Mouse (Mus musculus): ENCODE data around the gene Smyd4. TPM values are rescaled to one million over a fixed set of nuclear protein-coding genes. Genes with fewer than 3 reads are reported as not detected.
A peak's percentile ranks its signal among the peaks of the same experiment; 100 is the strongest.

The Smyd4 gene
- polyA plus RNA-seq, 1 experiment from 2014 or later: 3.4 TPM

DNA sequence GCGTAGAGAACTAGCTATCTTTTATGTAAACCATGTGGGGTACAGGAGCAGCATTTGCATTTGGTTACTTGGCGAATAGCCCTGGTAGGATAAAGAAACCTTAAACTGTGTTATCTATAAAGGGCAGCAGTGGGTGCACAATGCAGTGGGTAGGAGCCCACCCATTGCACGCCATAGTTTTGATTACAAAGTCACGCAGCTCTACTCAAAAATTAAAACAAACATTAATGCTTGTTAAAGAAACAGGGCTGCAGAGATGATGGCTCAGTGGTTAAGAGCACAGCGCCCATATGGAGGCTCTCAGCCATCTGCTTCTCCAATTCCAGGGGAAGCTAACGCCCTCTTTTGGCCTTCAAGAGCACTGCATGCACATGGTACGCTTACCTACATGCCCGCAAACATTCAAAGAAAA, 24.9 kb upstream of the Smyd4 start:
- H3K4me2 ChIP-seq: 0 out of 2 replicates have a peak overlapping the region, but pooled peaks have one; percentile 7
- no peak overlapping the region for H3K27ac ChIP-seq (replicated peaks)
- H3K9me3 ChIP-seq (replicated peaks): no peaks in the 10 kb centered on the region
- H3K4me1 ChIP-seq (replicated peaks): peaks cover 60% of the 10 kb centered on the region
- WGBS (ENCODE audit: insufficient replicate concordance): 48% methylated on average over 8 of the region's 8 CpGs
- ATAC-seq (ENCODE audit: insufficient read depth): peak; percentile 66
- H3K9ac ChIP-seq: no peak overlapping the region
- no peak overlapping the region for H3K4me3 ChIP-seq (replicated peaks)
- no peaks in the 10 kb centered on the region for H3K27me3 ChIP-seq
- H3K36me3 ChIP-seq (replicated peaks): peaks cover 65% of the 10 kb centered on the region

DNA sequence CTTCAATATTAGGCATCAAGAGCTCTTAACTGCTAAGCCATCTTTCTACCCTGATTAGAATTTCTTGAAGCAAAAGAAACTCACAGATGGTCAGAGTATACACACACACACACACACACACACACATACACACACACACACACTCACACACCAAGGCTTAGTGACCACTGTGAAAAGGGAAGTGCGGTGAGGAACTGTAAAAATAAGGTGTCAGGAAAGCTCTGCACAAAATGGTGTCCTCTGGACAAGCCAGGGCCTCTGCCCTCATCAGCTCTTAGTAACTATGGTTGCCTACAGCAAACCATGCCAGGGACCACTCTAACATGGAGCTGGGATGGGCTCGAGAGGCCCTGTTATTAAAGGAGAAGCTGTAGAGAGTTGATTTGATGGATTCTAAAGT, 23.8 kb upstream of the Smyd4 start:
- Histone ChIP-seq H3K4me1 (replicated peaks) (peaks cover 52% of the 10 kb centered on the region), H3K36me3 (replicated peaks) (peaks cover 62% of the 10 kb centered on the region)
- 74% methylated on average over 2 of the region's 2 CpGs for WGBS (ENCODE audit: insufficient replicate concordance)

DNA sequence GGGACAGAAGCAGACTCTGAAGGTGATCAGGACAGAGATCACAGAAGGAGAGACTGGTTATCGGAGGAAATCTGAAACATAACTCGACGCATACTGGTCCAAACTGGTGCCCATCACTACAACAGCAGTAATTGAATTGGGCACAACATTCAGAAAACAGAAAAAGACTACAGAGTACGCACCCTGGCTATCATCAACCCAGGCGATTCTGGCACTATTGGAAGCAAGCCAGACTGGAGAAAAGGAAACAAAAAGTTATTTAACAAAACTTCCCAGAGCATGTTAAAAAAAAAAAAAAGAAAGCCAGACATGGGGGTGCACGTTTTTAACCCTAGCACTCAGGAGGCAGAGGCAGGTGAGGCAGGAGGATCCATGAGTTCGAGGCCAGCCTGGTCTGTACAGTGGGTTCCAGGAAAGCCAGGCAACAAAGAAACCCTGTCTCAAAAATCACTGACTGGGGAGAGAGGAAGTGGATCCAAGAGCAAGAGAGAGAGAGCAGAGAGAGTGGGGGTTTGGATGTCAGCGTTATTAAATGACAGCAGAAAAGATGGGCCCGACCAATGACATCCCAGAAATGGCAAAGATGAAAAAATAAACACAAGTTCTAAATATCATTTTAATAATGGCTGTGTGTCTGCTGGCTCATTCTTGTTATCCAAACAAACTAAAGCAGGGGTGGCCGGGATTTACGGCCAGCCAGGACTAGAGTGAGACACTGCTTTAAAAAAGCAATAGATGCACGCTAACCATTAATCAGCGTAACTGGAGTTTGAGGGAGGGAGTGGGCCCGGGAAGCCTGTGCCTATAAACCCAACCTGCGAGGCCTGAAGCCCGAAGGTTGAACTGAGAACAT, 22.9 kb upstream of the Smyd4 start:
- Histone ChIP-seq H3K4me1 (replicated peaks) (peaks cover 49% of the 10 kb centered on the region), H3K9me3 (replicated peaks) (no peaks in the 10 kb centered on the region), H3K4me2 (no peak overlapping the region), H3K36me3 (replicated peaks) (peaks cover 69% of the 10 kb centered on the region), H3K4me3 (replicated peaks) (no peak overlapping the region), H3K27me3 (no peaks in the 10 kb centered on the region), H3K9ac (no peak overlapping the region), H3K27ac (replicated peaks) (no peak overlapping the region)
- 74% methylated on average over 16 of the region's 16 CpGs for WGBS (ENCODE audit: insufficient replicate concordance)
- ATAC-seq (ENCODE audit: insufficient read depth): no peak

More for the DNA sequence above, 23.8 kb upstream of the Smyd4 start:
- Histone ChIP-seq H3K27ac (replicated peaks) (no peak overlapping the region), H3K4me3 (replicated peaks) (no peak overlapping the region), H3K4me2 (no peak overlapping the region), H3K9ac (no peak overlapping the region), H3K9me3 (replicated peaks) (no peaks in the 10 kb centered on the region), H3K27me3 (no peaks in the 10 kb centered on the region)
- no peak for ATAC-seq (ENCODE audit: insufficient read depth)

DNA sequence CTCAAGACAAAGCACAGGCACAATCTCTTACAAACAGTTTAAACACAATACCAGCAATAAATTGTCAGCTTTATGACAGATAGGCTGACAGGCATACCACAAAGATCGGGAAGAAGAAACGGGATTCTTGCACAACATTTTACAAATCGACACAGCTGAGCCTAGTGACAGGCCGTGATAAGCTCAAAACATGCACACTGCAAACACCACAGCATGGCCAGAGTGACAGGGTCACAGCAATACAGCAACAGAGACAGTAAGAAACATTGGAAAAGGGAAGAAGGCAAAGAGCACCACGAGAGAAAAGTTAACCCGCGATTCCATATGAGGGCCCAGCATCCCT, 22.3 kb upstream of the Smyd4 start:
- ATAC-seq (ENCODE audit: insufficient read depth): no peak
- Histone ChIP-seq H3K9ac (no peak overlapping the region), H3K27ac (replicated peaks) (no peak overlapping the region), H3K4me1 (replicated peaks) (peaks cover 49% of the 10 kb centered on the region), H3K27me3 (no peaks in the 10 kb centered on the region), H3K9me3 (replicated peaks) (no peaks in the 10 kb centered on the region), H3K36me3 (replicated peaks) (peaks cover 75% of the 10 kb centered on the region), H3K4me2 (no peak overlapping the region), H3K4me3 (replicated peaks) (no peak overlapping the region)
- WGBS (ENCODE audit: insufficient replicate concordance): 36% methylated on average over 7 of the region's 7 CpGs

DNA sequence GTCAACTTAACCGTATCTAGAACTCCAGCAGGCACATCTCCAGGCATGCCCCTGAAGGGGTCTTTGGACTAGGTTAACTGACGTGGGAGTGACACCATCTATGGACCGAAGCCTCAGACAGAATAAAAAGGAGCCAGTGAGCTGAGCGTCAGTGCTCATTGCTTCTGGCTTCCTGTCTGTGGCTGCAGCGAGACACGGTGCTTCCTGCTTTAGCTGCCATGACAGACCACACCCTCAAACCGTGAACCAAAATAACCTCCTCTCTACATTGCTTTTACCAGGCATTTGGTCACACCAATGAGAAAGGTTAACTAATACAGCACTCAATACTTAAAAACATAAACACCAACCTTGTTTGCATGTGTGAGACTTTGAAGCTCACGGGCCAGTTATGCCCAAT, 11.6 kb upstream of the Smyd4 start:
- Histone ChIP-seq H3K9ac (no peak overlapping the region), H3K9me3 (replicated peaks) (no peaks in the 10 kb centered on the region), H3K27ac (replicated peaks) (peak overlapping the region; percentile 9; the same call in 1 of the 2 replicates), H3K27me3 (no peaks in the 10 kb centered on the region), H3K4me2 (peak overlapping the region; percentile 11; the same call in 1 of the 2 replicates), H3K4me3 (replicated peaks) (no peak overlapping the region), H3K36me3 (replicated peaks) (peaks cover 90% of the 10 kb centered on the region), H3K4me1 (replicated peaks) (peaks cover 21% of the 10 kb centered on the region)
- no peak for ATAC-seq (ENCODE audit: insufficient read depth)
- WGBS (ENCODE audit: insufficient replicate concordance): 35% methylated on average over 8 of the region's 8 CpGs

DNA sequence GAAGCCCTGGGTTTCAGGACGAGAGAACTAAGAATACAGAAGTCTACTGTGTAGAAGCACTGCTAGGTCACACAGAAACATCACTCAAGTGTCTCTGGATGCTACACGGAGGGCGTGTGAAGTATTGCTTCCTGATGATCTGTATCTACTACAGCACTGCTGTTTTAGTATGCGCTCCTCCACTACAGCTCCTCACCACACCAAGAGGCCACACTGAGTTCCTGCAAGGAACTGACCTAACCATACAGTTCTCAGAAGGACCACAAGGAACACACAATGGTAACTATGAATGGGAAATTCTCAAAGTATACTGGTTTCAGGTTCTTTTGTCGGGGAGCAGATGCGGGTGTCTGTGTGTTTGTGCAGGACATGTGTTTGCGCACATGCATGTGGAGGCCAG, 11.0 kb upstream of the Smyd4 start:
- no peak overlapping the region for H3K4me3 ChIP-seq (replicated peaks)
- peaks cover 89% of the 10 kb centered on the region for H3K36me3 ChIP-seq (replicated peaks)
- 0 out of 2 replicates have a peak overlapping the region, but pooled peaks have one; percentile 9 for H3K27ac ChIP-seq (replicated peaks)
- H3K4me2 ChIP-seq: 0 out of 2 replicates have a peak overlapping the region, but pooled peaks have one; percentile 11
- H3K27me3 ChIP-seq: no peaks in the 10 kb centered on the region
- no peaks in the 10 kb centered on the region for H3K9me3 ChIP-seq (replicated peaks)
- ATAC-seq (ENCODE audit: insufficient read depth): no peak
- WGBS (ENCODE audit: insufficient replicate concordance): 56% methylated on average over 7 of the region's 7 CpGs
- H3K4me1 ChIP-seq (replicated peaks): peaks cover 21% of the 10 kb centered on the region
- no peak overlapping the region for H3K9ac ChIP-seq

DNA sequence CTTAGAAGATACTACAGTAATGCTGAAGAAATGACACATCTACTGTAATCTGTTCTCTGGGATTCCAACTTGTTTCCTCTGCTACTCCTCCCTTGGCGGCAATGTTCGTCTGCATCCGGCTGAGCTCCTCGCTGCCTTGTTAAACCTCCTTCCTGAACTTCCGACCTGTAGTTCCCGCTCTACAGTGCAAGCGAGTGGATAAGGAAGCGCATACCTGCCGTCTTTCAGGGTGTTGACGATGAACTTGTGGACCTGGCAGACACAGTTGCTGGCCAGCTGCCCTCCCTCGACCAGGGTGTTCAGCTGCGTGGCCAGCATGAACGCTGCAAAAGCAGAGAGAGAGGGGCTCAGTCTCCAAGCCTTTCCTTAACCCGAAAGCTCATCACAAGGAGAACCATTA, 8.2 kb upstream of the Smyd4 start:
- Histone ChIP-seq H3K9me3 (replicated peaks) (no peaks in the 10 kb centered on the region), H3K4me1 (replicated peaks) (peaks cover 35% of the 10 kb centered on the region), H3K4me3 (replicated peaks) (no peak overlapping the region), H3K27me3 (no peaks in the 10 kb centered on the region), H3K9ac (no peak overlapping the region), H3K27ac (replicated peaks) (no peak overlapping the region), H3K36me3 (replicated peaks) (peaks cover 90% of the 10 kb centered on the region), H3K4me2 (no peak overlapping the region)
- no peak for ATAC-seq (ENCODE audit: insufficient read depth)
- WGBS (ENCODE audit: insufficient replicate concordance): 90% methylated on average over 14 of the region's 14 CpGs

DNA sequence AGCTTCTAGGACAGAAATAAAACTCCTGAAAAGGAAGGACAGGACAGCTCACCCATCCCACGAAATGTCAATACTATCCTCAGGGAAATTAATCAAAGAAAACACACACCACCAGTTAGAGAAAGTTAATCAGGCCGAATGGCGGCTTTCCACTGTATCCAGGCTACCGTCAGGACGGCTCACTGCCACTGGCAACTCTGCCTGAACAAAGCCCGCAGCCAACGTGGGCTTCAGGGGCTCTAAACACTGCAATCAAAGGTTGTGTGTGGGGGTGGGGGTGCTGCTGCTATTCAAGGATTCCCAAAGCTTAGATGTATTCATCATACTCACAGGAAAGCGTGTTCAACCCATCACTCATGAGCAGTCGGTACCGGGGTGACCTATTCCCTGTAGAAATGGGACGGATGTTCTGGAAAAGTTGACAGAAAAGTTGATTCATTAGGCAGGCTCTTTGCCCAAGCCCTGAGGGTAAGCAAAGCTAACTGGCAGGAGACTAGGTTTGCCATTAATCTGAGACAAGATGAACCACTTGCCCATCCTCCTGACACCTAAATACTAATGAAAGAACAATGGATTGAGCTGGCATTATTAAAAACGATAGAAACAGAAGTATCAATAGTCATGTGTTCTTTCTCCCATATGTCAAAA, 7.4 kb upstream of the Smyd4 start:
- Histone ChIP-seq H3K9me3 (replicated peaks) (no peaks in the 10 kb centered on the region), H3K27me3 (no peaks in the 10 kb centered on the region), H3K36me3 (replicated peaks) (peaks cover 84% of the 10 kb centered on the region), H3K9ac (no peak overlapping the region), H3K27ac (replicated peaks) (no peak overlapping the region), H3K4me1 (replicated peaks) (peaks cover 42% of the 10 kb centered on the region), H3K4me2 (no peak overlapping the region), H3K4me3 (replicated peaks) (no peak overlapping the region)
- 85% methylated on average over 12 of the region's 12 CpGs for WGBS (ENCODE audit: insufficient replicate concordance)
- ATAC-seq (ENCODE audit: insufficient read depth): no peak

DNA sequence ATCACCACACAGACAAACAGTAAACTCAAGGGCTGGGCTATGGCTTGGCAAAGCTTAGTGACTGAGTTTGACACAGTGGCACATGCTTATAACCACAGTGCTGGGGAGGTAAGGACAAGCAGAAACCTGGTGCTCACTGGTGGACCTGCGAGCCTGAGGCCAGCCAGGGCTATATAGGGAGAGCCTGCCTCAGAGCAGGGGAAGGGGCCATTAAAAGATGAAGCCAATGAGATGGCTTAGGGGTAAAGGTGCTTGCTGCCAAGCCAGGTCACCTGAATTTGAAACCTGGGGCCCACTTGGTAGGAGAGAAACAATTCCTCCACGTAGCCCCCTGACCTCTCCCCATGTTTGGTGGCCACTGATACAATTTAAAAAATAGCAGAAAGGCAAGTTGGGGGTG, 5.1 kb upstream of the Smyd4 start:
- Histone ChIP-seq H3K4me2 (no peak overlapping the region), H3K36me3 (replicated peaks) (peaks cover 61% of the 10 kb centered on the region), H3K9ac (no peak overlapping the region), H3K9me3 (replicated peaks) (no peaks in the 10 kb centered on the region), H3K27me3 (no peaks in the 10 kb centered on the region), H3K4me1 (replicated peaks) (peaks cover 38% of the 10 kb centered on the region), H3K4me3 (replicated peaks) (no peak overlapping the region), H3K27ac (replicated peaks) (no peak overlapping the region)
- ATAC-seq (ENCODE audit: insufficient read depth): no peak
- WGBS (ENCODE audit: insufficient replicate concordance): 87% methylated on average over 2 of the region's 2 CpGs

DNA sequence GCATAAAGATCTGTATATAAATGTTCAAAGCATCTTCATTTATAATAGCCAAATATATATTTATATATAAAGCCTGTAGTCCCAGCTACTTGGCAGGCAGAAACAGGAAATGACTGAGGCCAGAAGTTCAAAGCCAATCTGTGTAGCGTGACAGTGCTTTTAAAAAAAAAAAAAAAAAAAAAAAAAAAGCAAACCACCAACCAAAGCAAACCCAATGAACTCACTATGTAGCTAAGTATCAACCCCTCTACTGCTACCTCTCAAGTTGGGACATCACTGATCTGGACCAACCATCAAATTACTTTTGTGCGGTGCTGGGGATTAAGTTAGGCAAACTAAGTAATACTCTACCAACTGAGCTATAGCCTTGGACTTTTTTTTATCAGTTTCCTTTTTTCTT, 4.1 kb upstream of the Smyd4 start:
- Histone ChIP-seq H3K9me3 (replicated peaks) (no peaks in the 10 kb centered on the region), H3K36me3 (replicated peaks) (peaks cover 50% of the 10 kb centered on the region), H3K27ac (replicated peaks) (no peak overlapping the region), H3K4me1 (replicated peaks) (peaks cover 45% of the 10 kb centered on the region), H3K9ac (no peak overlapping the region), H3K4me3 (replicated peaks) (no peak overlapping the region), H3K27me3 (no peaks in the 10 kb centered on the region), H3K4me2 (no peak overlapping the region)
- no peak for ATAC-seq (ENCODE audit: insufficient read depth)
- WGBS (ENCODE audit: insufficient replicate concordance): 65% methylated on average over 2 of the region's 2 CpGs

DNA sequence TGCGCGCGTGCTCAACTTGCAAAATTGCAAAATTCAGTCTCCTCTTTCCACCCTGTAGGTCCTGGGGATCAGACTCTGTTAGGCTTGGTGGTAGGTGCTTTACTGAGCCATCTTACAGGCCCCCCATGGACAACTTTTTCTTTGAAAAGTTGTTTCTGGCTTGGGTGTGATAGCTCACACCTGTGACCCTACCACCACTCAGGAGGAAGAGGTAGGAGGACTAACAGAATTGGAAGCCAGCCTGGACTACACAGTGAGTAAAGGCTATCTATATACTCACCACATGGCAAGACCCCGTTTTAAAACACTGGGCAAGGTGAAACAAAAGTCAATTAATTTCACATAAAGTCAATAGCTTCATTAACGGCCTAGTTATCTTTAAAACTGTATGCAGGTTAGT, 3.5 kb upstream of the Smyd4 start:
- 87% methylated on average over 5 of the region's 5 CpGs for WGBS (ENCODE audit: insufficient replicate concordance)
- H3K4me2 ChIP-seq: no peak overlapping the region
- H3K4me1 ChIP-seq (replicated peaks): peaks cover 49% of the 10 kb centered on the region
- peaks cover 46% of the 10 kb centered on the region for H3K36me3 ChIP-seq (replicated peaks)
- no peak overlapping the region for H3K9ac ChIP-seq
- no peak for ATAC-seq (ENCODE audit: insufficient read depth)
- H3K9me3 ChIP-seq (replicated peaks): no peaks in the 10 kb centered on the region
- no peak overlapping the region for H3K27ac ChIP-seq (replicated peaks)
- H3K4me3 ChIP-seq (replicated peaks): no peak overlapping the region
- H3K27me3 ChIP-seq: no peaks in the 10 kb centered on the region
